Mouse (Mus musculus): ENCODE measurements around the gene Napepld.
A peak's percentile ranks its signal among the peaks of the same experiment; 100 is the strongest.

Gene Napepld

DNA sequence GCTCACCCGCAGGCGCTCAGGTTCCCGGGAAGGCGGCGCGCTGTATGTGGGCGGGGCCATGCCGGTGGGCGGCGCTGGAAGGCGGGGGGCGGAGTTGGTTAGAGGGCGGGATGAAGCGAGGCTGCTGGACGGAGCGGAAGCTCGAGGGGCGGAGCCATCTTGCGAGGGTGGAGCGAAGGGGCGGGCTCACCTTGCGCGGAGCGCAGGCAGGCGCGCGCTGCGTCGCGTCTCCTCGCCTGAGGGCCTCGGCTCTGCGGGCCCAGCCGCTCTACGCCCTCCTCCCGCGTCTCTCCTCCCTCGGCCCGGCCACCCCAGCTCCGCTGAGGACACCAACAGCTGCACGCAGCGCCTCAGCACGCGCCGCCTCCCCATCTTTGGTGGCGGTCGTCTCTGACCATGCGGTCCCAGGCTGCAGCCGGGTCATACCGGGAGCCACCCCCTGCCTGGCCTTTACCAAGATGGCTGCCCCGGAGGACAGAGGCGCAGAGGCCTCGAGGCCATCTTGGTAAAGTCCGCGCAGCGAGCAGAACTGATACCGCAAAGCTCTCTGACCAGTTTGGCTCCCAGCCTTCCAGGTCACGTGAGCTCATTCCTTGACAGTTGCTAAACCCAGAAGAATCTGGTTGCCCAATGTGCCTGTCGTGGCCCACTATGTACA is at the start of gene Napepld:
Gene Napepld, minus strand, starts transcription at position 46 of the 658 bp plus-strand sequence.
- TF ChIP-seq GATA4 (IDR thresholded peaks at IDR 0.05; ENCODE audit: insufficient replicate concordance, low read length): peak; percentile 52; the same call in 1 of the 2 replicates

DNA sequence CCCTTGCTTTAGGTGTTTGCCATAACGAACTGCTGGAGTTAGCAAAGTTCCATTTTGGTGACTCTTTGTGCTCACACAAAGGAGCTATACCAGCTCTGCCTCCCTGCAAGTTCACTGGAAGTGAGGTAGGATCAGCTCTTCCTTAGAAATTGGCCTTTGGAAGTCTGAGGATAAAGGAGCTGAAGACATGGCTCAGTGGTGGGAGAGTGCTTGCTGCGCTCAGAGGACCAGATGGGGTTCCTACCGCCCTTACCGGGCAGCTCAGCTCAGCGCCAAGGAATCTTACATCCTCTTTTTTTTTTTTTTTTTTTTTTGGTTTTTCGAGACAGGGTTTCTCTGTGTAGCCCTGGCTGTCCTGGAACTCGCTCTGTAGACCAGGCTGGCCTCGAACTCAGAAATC is 44.8 kb upstream of the Napepld start:
- no peak for TF ChIP-seq GATA4 (IDR thresholded peaks at IDR 0.05; ENCODE audit: insufficient replicate concordance, low read length)

DNA sequence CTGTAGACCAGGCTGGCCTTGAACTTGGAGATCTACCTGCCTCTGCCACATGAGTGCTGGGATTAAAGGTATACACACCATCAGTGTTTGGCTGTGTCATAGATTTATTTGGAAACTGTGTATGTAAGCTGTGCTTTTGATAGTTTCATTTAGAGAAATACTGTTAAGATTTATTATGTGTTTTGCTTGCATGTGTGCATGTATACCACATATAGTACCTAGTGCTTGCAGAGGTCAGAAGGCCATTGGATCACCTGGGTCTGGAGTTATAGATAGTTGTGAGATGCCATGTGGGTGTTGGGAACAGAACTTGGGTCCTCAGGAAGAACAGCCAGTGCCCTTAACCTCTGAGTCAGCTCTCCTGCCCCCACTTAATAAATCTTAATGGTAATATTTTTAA is 43.5 kb upstream of the Napepld start:
- TF ChIP-seq GATA4 (IDR thresholded peaks at IDR 0.05; ENCODE audit: insufficient replicate concordance, low read length): no peak

DNA sequence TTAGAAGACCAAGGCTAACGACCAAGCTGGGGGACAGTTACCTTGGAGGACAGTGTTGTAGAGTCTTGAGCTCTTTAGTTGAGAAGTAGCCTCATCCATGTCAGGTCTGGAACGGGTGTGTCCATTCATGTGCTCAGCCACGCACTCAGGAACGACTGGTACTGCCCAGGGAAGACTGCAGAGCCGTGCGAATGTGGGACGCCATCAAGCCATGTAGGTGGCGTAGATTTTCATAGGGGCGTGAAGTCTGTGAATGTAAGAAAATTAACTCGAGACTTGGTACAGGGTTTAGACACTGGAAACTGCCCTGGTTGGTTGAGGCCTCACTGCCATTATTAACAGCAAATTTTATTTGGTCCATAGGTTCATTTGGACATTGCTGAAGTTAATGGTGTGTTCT is 42.4 kb upstream of the Napepld start:
- TF ChIP-seq GATA4 (IDR thresholded peaks at IDR 0.05; ENCODE audit: insufficient replicate concordance, low read length): no peak

DNA sequence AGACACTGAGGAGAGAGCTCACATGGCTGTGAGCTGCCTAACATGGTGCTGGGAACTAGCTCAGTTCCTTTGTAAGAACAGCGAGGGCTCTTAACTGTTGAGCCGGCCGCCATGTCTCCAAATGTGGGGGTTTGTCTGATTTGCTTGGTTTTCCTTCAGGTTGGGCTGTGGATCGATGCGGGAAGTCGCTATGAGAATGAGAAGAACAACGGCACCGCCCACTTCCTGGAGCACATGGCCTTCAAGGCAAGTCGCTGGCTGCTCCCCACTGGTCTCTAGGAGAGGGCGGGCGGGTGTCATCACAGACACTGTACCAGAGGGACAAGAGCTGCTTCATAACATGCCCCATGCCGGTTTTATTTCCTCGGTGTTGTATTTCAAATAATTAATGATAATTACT is 38.7 kb upstream of the Napepld start:
- TF ChIP-seq GATA4 (IDR thresholded peaks at IDR 0.05; ENCODE audit: insufficient replicate concordance, low read length): no peak

DNA sequence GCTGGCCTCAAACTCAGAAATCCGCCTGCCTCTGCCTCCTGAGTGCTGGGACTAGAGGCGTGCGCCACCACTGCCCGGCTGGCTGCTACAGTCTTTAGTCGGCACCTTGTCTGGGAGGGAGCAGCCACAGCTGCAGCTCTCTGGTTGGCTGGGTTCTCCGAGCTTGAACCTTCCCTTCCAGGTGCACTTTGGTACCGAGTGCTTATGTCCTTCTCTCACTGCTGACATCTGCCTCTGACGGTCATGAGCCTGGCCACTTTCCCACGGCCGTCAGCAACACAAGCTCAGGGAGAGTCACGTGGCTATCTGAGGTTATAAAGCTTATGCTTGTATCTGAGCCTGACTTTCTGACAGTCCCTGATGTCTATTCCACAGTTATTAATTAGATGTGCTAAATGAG is 37.9 kb upstream of the Napepld start:
- no peak for TF ChIP-seq GATA4 (IDR thresholded peaks at IDR 0.05; ENCODE audit: insufficient replicate concordance, low read length)

DNA sequence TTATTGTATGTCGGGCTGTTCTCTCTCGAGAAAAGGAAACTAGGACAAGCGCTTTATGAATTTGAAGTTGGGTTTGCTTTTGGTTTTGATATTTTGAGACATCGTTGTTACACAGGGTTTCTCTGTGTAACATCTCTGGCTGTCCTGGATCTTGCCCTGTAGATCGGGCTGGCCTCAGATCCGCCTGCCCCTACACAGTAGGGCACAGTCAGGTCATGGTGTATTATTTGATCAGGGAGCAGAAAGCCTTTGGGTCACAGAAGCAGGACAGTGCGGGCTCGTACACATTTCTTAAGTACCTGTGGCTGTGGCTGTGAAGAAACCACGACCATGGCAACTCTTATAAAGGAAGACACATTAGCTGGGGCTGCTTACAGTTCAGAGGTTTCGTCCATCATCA is 36.4 kb upstream of the Napepld start:
- TF ChIP-seq GATA4 (IDR thresholded peaks at IDR 0.05; ENCODE audit: insufficient replicate concordance, low read length): no peak

DNA sequence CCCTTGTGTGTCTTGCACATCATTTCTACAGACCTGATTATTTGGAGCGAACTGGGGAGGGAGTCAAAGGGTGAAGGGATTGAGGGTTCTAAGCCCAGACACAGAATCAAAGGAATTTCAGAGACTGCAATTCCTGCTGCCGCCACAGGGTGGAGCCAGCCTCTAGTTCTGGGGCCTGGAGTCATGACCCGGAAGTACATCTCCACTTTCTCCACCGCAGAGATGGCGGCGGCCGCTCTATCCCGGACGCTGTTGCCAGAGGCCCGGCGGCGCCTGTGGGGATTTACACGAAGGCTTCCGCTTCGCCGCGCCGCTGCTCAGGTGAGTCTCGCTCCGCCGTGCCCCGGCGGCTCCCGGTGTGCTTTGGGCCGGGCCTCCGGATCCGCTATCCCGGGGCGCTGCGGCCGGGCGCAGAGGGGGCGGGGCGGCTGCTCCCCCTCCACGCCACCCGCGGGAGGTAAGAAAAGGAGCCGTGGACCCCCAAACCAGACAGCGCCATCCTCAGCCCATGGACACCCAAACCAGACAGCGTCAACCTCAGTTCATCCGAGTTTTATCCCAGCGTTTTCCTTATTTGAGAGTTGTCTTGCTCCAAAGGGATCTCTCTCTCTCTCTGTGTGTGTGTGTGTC is 35.9 kb upstream of the Napepld start, which contains the start of gene Pmpcb:
Gene Pmpcb, plus strand, starts transcription at position 186 of the 630 bp plus-strand sequence.
- peak; percentile 25; the same call in 1 of the 2 replicates for TF ChIP-seq GATA4 (IDR thresholded peaks at IDR 0.05; ENCODE audit: insufficient replicate concordance, low read length)

DNA sequence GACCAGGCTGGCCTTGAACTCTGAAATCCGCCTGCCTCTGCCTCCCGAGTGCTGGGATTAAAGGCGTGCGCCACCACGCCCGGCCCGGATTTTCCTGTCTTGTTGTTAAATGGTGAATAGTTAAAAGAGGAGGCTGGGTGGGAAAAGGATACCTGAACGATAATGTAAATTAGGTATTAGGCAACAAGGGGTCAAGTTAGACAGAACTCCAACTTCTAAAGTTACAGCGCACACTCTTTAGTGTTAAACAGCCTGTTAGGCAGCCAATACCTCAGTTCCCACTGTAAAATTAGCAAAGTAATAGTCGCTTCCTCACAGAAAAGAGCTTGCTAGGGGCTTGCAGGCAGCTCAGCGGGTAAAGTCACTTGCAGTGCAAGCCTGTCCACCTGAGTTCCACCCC is 34.9 kb upstream of the Napepld start:
- no peak for TF ChIP-seq GATA4 (IDR thresholded peaks at IDR 0.05; ENCODE audit: insufficient replicate concordance, low read length)

DNA sequence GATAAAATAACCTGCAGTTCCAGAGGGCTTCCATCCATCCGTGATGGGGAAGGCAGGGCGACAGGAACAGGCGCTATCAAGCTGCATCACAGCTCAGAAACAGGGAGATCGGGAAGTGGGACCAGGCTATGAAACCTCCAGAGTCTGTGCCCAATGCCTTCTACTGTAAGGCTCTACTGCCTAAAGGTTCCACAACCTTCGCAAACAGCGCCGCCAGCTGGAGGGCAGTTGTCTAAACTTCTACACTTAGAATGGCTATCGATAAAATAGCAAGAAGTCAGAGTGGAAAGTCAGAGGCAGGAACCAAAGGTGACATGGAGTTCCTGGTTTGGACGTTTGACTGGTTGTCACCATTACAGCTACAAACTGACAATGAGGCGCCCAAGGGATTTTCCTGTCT is 34.4 kb upstream of the Napepld start:
- no peak for TF ChIP-seq GATA4 (IDR thresholded peaks at IDR 0.05; ENCODE audit: insufficient replicate concordance, low read length)

DNA sequence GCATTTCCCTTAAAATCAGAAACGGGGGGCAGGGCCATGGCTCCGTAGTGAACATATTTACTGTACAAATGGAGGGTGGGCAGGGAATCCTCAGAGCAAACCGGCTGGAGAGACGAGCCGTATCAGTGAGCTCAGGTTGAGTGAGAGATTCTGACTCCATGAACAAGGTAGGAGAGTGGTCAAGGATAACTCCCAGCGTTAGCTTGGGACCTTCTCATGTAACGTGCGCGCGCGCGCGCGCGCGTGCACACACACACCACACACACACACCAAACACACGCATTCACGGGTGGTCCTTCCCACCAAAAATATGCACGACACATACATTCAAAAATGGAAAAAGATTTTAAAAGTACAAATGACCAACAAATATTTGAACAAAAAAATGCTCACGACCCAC is 33.9 kb upstream of the Napepld start:
- TF ChIP-seq GATA4 (IDR thresholded peaks at IDR 0.05; ENCODE audit: insufficient replicate concordance, low read length): no peak

DNA sequence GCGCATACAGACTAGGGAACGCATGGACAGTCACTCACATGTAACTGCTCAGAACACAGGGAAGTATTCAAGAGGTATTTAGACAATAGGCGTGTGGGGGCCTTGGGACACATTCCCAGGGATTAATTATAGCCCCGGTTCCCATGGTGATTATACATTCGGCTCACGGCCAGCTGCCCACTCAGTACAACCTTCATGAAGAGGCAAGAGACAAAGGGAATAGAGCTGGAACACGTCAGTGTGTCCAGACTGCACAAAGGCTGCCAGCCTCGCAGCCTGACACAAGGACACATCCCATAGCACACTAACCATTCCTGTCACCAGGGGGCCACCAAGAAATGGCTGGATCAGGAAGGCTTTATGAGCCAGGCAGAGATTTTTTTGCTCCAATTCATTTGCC is 31.7 kb upstream of the Napepld start:
- no peak for TF ChIP-seq GATA4 (IDR thresholded peaks at IDR 0.05; ENCODE audit: insufficient replicate concordance, low read length)

DNA sequence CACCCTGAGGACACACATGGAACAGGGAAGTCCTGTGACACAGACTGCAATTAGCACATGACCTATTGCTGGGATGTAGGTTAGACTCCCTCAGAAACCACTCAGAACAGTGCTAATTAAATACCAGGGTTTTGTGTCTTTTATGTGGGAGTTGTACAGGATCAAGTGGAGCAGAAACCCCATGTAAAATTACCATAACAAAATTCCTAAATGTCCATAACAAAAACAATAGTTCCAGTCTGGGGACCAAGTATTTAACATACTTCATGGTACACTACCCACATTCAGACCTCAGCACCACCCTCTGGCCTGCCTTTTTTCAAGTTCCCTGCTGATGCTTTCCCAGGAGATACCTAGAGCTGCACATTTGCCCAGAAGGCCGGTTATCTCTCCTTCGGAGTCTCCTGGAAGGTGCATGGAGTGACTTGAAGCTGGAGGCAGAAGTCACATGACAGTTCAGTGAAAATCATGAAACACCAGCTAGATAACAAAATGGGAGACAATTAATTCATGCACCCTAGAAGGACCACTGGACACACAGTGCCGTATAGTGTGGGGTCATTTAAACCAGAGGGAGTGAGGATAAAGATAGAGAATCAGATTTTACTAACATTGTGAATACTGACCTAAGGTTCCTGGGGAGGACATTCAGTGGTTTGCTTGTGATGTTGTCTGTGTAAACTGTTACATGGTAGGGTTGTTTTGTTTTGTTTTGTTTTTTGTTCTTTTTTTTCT is 31.1 kb upstream of the Napepld start:
- TF ChIP-seq GATA4 (IDR thresholded peaks at IDR 0.05; ENCODE audit: insufficient replicate concordance, low read length): no peak

DNA sequence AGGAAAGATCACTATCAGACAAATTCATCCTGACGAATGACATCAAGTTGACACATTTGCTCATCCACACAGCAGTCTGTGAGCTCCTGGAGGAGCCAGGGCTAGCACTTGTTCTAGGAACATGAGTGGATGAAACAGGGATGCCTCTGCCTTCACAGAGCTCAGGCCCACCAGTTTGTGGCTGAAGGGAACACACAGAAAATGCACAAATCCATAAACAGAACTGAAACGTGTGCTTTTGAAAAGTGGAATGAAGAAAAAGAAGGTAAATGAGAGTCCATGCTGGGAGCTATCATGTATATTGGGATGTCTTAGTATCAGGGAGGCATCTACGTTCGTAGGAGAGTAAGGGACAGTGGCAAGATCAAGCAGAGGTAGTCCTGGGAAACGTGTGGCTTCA is 27.9 kb upstream of the Napepld start:
- no peak for TF ChIP-seq GATA4 (IDR thresholded peaks at IDR 0.05; ENCODE audit: insufficient replicate concordance, low read length)

DNA sequence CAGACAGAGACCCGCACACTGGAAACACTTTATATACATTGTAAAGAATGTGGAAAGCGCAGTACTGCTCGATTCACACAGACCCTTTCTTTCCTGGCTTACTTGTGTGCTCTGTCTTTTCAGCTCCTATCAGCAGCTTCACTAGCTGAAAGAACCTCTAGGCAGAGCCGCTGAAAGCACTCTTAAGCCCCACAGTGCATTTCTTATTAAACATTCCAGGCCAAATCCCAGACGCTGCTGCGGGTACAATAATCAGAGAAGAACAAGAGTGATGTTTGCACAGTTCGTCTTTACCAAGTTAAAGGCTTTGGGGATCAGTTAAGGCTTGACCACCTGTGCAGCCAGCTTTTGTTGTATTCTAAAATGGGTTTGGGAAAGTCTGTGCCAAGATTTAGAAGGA is 23.7 kb upstream of the Napepld start:
- TF ChIP-seq GATA4 (IDR thresholded peaks at IDR 0.05; ENCODE audit: insufficient replicate concordance, low read length): no peak

DNA sequence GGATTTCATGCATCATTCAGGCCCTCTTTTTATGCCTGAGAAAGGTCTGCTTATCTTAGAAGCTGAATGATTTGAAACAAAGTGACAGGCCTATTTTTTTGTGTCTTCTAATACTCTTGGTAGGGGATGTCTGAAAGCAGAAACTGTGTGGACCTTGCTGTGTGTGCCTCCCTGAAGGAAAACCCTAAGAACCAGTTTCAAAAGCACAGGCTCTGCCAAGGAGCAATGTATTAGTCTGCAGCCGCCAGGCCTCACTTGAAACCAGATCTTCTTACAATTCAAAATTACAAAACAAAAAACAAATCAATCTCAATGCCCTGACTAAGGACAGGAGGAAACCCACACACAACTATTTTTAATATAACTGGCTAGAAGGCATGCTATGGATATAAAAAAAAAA is 23.2 kb upstream of the Napepld start:
- no peak for TF ChIP-seq GATA4 (IDR thresholded peaks at IDR 0.05; ENCODE audit: insufficient replicate concordance, low read length)
